In the genomic region with DNA sequence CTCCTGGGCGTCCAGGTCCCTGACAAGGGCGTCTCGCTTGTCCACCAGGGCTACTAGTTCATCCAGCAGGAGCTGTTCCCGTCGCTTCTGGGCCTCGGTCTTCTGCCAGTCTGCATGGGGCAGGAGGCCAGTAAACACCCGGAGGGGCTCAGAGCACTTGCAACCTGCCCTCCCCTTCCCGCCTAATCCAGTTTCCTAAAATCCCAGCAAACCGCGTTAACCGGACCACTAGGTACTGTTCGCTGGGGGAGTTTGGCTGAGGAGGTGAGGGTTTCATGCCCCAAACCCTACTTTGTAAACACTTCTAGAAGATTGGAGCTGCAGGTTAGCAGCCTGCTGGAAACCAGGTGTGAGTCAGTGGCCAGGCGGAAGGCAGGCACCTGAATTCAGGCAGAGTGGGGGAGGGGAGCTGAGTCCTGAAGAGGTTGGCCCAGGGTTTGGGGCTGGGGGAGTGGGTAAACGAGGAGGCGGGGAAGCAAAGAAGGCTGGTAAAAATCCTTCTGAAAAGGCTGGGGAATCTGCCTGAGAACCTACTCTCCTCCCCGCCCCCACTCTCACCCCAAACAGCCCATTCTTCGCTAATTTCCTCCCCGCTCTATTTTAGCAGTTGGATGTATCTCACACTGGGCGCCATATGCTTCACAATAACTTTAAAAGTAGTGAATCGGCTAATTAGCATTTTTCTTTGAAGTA, we compare ENCODE assay signal across 9 mouse cellular contexts. TPM values are rescaled to one million over a fixed set of nuclear protein-coding genes. Genes with fewer than 3 reads are reported as not detected.
A peak's percentile ranks its signal among the peaks of the same experiment; 100 is the strongest.
DNase-seq lines count a peak whose midpoint lies in the region; ATAC-seq and TF ChIP-seq lines count a peak whose summit lies in the region.
"Had no signal": no experiment of that assay in that cellular context is flagged by ENCODE, and none has a peak within 500 bp of the region (broad histone marks: within the 10 kb centered on the region; RNA-seq: fewer than 3 reads in every experiment).

No protein-coding gene starts in this region.

- no peak for ATAC-seq in G1E (ENCODE audit: extremely low read depth, insufficient number of reproducible peaks, low FRiP score, poor library complexity, severe bottlenecking)
- ATAC-seq in embryonic facial prominence, embryonic 13.5 days (ENCODE audit: insufficient number of reproducible peaks, insufficient read depth, low FRiP score, low TSS enrichment, low read depth), result no peak
- ATAC-seq in limb, embryonic 12.5 days (ENCODE audit: insufficient number of reproducible peaks, insufficient read depth, low FRiP score, low TSS enrichment, low read depth), result no peak
- ATAC-seq in megakaryocyte, adult 5-6 weeks (ENCODE audit: poor library complexity, severe bottlenecking), result no peak

- H3K4me2 ChIP-seq in embryonic facial prominence, embryonic 13.5 days, result peak overlapping the region; percentile 45
- H3K4me2 ChIP-seq in limb, embryonic 12.5 days, result peak overlapping the region; percentile 15; the same call in 1 of the 2 replicates

- no peaks in the 10 kb centered on the region for H3K36me3 ChIP-seq in G1E (replicated peaks)
- H3K36me3 ChIP-seq in embryonic facial prominence, embryonic 13.5 days, result no peaks in the 10 kb centered on the region
- no peaks in the 10 kb centered on the region for H3K36me3 ChIP-seq in limb, embryonic 12.5 days

- H3K4me3 ChIP-seq in G1E (ENCODE audit: low read depth, low read length), result peak overlapping the region; percentile 20; the same call in 1 of the 2 replicates
- H3K4me3 ChIP-seq in embryonic facial prominence, embryonic 13.5 days, result peak overlapping the region; percentile 22
- H3K4me3 ChIP-seq in limb, embryonic 12.5 days (replicated peaks), result 0 out of 2 replicates have a peak overlapping the region, but pooled peaks have one; percentile 4

- H3K27ac ChIP-seq in embryonic facial prominence, embryonic 13.5 days, result peak overlapping the region; percentile 39; the same call in 1 of the 2 replicates
- H3K27ac ChIP-seq in limb, embryonic 12.5 days, result no peak overlapping the region

- WGBS in embryonic facial prominence, embryonic 13.5 days, result 6% methylated on average over 20 of the region's 20 CpGs
- 2% methylated on average over 20 of the region's 20 CpGs for WGBS in limb, embryonic 12.5 days

- TF ChIP-seq CTCF in G1E (IDR thresholded peaks at IDR 0.05; ENCODE audit: low read depth, low read length), result no peak

- peak; percentile 19 for DNase-seq in kidney, postnatal 10 days
- DNase-seq in kidney, adult 9 months, result no peak
- DNase-seq in G1E (ENCODE audit: low spot score), result no peak
- DNase-seq in cerebellum, adult 9-10 months, result no peak
- no peak for DNase-seq in ovary, postnatal 14 days (ENCODE audit: low spot score)

- no peaks in the 10 kb centered on the region for H3K9me3 ChIP-seq in G1E (replicated peaks)
- H3K9me3 ChIP-seq in embryonic facial prominence, embryonic 13.5 days, result no peaks in the 10 kb centered on the region
- no peaks in the 10 kb centered on the region for H3K9me3 ChIP-seq in limb, embryonic 12.5 days

- H3K4me1 ChIP-seq in G1E (ENCODE audit: insufficient read depth, low read depth, low read length), result peaks cover 42% of the 10 kb centered on the region
- H3K4me1 ChIP-seq in embryonic facial prominence, embryonic 13.5 days, result peaks cover 36% of the 10 kb centered on the region
- H3K4me1 ChIP-seq in limb, embryonic 12.5 days (replicated peaks), result peaks cover 29% of the 10 kb centered on the region

- H3K9ac ChIP-seq in embryonic facial prominence, embryonic 13.5 days, result peak overlapping the region; percentile 46; the same call in 1 of the 2 replicates
- H3K9ac ChIP-seq in limb, embryonic 12.5 days (replicated peaks), result no peak overlapping the region

- peaks cover 50% of the 10 kb centered on the region for H3K27me3 ChIP-seq in G1E (ENCODE audit: insufficient read depth, low read length)
- H3K27me3 ChIP-seq in embryonic facial prominence, embryonic 13.5 days, result peaks cover 76% of the 10 kb centered on the region
- peaks cover 74% of the 10 kb centered on the region for H3K27me3 ChIP-seq in limb, embryonic 12.5 days

RNA-seq across cellular contexts. Expression of a gene that starts 4.5 kb away (rescaled TPM):
- not detected in 2 replicates for total RNA-seq in G1E (2014; fragmentation: Nextera tagmentation)
- total RNA-seq in G1E (2017), result 0.06 and 0.11 TPM in 2 replicates
- polyA plus RNA-seq in G1E (2012), result 0.12 and 0.13 TPM in 2 replicates
- 9.5 and 10.0 TPM in 2 replicates for polyA plus RNA-seq in embryonic facial prominence, embryonic 13.5 days (2015; fragmentation: Nextera tagmentation; extraction: Ambion mirVana)
- 0.97 and 1.1 TPM in 2 replicates for polyA plus RNA-seq in limb, embryonic 12.5 days (2016; fragmentation: Nextera tagmentation; extraction: Ambion mirVana)
- not detected in 2 replicates for total RNA-seq in megakaryocyte, adult 5-6 weeks (2015)
- not detected in 2 replicates for total RNA-seq in megakaryocyte, adult 5-6 weeks (2017)
- total RNA-seq: neutrophil, adult 5-6 weeks had no signal
